Mouse (Mus musculus) hindbrain, embryonic 14.5 days (tissue): ENCODE data around the gene Fcmr. TPM values are rescaled to one million over a fixed set of nuclear protein-coding genes. Genes with fewer than 3 reads are reported as not detected.

ENCODE experiments used
- ATAC-seq: fragments of 200-750 bp; cut with Nextera tagmentation; 2 replicates; pipeline ENCODE4 v1.8.0; 2017; ENCODE audit warnings: moderate number of reproducible peaks, mild to moderate bottlenecking, moderate TSS enrichment, moderate library complexity; ENCODE audit not compliant: low FRiP score
- DNase-seq: peaks from one replicate; pipeline ENCODE4 v3.0.0-alpha.2; 2015; ENCODE audit warnings: low spot score
- H3K27ac ChIP-seq: fragments of 300-500 bp; sonication (generic); 2 replicates; pipeline ENCODE4 v1.5.1; 2014; ENCODE audit warnings: mild to moderate bottlenecking, moderate library complexity
- H3K27me3 ChIP-seq: fragments of 300-500 bp; sonication (generic); 2 replicates; pipeline ENCODE4 v1.6.1; 2014; ENCODE audit warnings: mild to moderate bottlenecking, low read length, mixed read lengths; ENCODE audit not compliant: control insufficient read depth, insufficient read depth
- H3K36me3 ChIP-seq: fragments of 300-500 bp; sonication (generic); replicated peaks from 2 replicates; pipeline ENCODE4 v1.6.1; 2014; ENCODE audit not compliant: control insufficient read depth, insufficient read depth
- H3K4me1 ChIP-seq: fragments of 300-500 bp; sonication (generic); replicated peaks from 2 replicates; pipeline ENCODE4 v1.6.1; 2014; ENCODE audit warnings: antibody characterized with exemption, low read length, mixed read lengths; ENCODE audit not compliant: control insufficient read depth, insufficient read depth
- H3K4me2 ChIP-seq: fragments of 300-500 bp; sonication (generic); replicated peaks from 2 replicates; pipeline ENCODE4 v1.6.1; 2014; ENCODE audit warnings: mild to moderate bottlenecking, moderate library complexity
- H3K4me3 ChIP-seq: fragments of 300-500 bp; sonication (generic); replicated peaks from 2 replicates; pipeline ENCODE4 v1.5.1; 2014; ENCODE audit warnings: mild to moderate bottlenecking, low read length
- H3K9ac ChIP-seq: fragments of 300-500 bp; sonication (generic); 2 replicates; pipeline ENCODE4 v1.6.1; 2014
- H3K9me3 ChIP-seq: fragments of 300-500 bp; sonication (generic); 2 replicates; pipeline ENCODE4 v1.6.1; 2016; ENCODE audit warnings: low read length; ENCODE audit not compliant: control insufficient read depth
- WGBS: fragments of 180-500 bp; shearing (Covaris S2); extraction: QIAGEN DNeasy Blood & Tissue Kit; methylation state at CpG from one replicate; pipeline ENCODE4 v1.1.7; 2014; 5-methylcytosine and 5-hydroxymethylcytosine counted together
- polyA plus RNA-seq: library from polyadenylated mRNA; unstranded; fragments of >200 nt; fragmentation: Nextera tagmentation; extraction: Ambion mirVana; gene quantifications from 2 replicates; pipeline ENCODE4 v1.2.1, GENCODE M21; 2014

Fcmr gene
- polyA plus RNA-seq, 1 experiment from 2014 or later, result 0.44 TPM

DNA sequence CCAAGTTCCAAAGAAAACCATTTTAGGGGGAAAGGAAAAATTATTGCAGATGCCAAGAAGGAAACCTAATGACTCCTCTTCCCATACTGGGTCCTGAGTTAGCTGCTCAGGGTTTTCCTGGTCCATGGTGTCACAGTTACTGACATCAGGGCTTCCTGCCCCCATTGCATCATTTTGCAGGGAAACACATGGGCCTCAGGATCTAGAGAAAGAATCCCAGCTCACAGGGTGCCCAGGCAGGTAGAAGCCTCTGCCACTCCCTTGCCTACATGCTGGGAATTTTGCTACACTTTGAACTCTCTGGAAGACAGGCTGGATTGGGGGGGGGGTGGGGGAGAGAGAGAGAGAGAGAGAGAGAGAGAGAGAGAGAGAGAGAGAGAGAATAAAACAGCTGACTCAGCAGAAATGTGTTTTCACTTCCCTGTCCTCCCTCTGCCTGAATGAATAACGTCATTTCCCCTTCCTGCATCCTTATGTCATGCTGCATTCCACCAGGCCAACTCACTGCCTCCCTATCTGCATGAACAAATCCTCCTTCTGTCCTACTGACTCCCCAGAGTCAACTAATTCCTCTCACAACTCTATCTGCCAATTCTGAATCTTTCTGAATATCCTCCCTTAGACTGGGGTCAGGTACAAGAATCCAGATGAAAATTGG, 53.0 kb downstream of the Fcmr start:
- Histone ChIP-seq H3K27me3 (no peaks in the 10 kb centered on the region), H3K4me3 (no peak overlapping the region), H3K36me3 (no peaks in the 10 kb centered on the region), H3K27ac (no peak overlapping the region), H3K4me2 (no peak overlapping the region), H3K4me1 (no peaks in the 10 kb centered on the region), H3K9me3 (no peaks in the 10 kb centered on the region), H3K9ac (no peak overlapping the region)
- ATAC-seq (no peak), DNase-seq (no peak)
- WGBS, result 26% methylated on average over 1 of the region's 1 CpGs

DNA sequence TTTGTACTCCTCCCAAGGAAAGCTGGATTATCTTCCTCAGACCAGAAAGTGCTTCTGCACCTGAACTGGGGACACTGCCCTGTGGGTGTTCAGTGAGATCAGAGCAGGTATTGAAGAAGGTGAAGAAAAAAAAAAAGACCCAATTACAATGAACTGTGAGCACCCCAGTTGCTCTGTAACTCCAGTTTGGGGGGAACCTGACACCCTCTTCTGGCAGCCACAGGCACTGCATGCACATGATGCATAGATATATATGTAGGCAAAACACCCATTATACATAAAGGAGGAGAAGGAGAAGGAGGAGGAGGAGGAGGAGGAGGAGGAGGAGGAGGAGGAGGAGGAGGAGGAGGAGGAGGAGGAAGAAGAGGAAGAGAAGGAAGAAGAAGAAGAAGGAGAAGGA, 61.0 kb downstream of the Fcmr start:
- no peaks in the 10 kb centered on the region for H3K27me3 ChIP-seq
- no peak overlapping the region for H3K4me2 ChIP-seq
- H3K9ac ChIP-seq, result no peak overlapping the region
- H3K4me3 ChIP-seq, result no peak overlapping the region
- H3K4me1 ChIP-seq, result no peaks in the 10 kb centered on the region
- ATAC-seq, result no peak
- no peak overlapping the region for H3K27ac ChIP-seq
- no peaks in the 10 kb centered on the region for H3K9me3 ChIP-seq
- DNase-seq, result no peak
- no peaks in the 10 kb centered on the region for H3K36me3 ChIP-seq

Other genes with a start within 250 kb of the Fcmr start
- not detected in 2 replicates for gene Zp3r, start 236.0 kb upstream of the Fcmr start, polyA plus RNA-seq
- not detected in 2 replicates for gene C4bp, start 204.0 kb upstream of the Fcmr start, polyA plus RNA-seq
- not detected in 2 replicates for gene Gm29427, start 149.9 kb upstream of the Fcmr start, polyA plus RNA-seq
- gene Yod1, start 148.3 kb upstream of the Fcmr start, polyA plus RNA-seq, result 10.6 and 13.9 TPM in 2 replicates
- 20.1 and 21.0 TPM in 2 replicates for gene Pfkfb2, start 136.4 kb upstream of the Fcmr start, polyA plus RNA-seq
- gene AA986860, start 133.7 kb upstream of the Fcmr start, polyA plus RNA-seq, result 0.74 and 1.2 TPM in 2 replicates
- not detected in 2 replicates for gene Fcamr, start 64.8 kb upstream of the Fcmr start, polyA plus RNA-seq
- not detected in 2 replicates for gene Pigr, start 39.0 kb upstream of the Fcmr start, polyA plus RNA-seq
- gene Il24, start 21.8 kb downstream of the Fcmr start, polyA plus RNA-seq, result not detected in 2 replicates
- not detected in 2 replicates for gene Il20, start 45.8 kb downstream of the Fcmr start, polyA plus RNA-seq
- gene Il19, start 74.4 kb downstream of the Fcmr start, polyA plus RNA-seq, result not detected in 2 replicates
- not detected in 2 replicates for gene Il10, start 154.2 kb downstream of the Fcmr start, polyA plus RNA-seq
- 22.5 and 23.7 TPM in 2 replicates for gene Mapkapk2, start 232.2 kb downstream of the Fcmr start, polyA plus RNA-seq